Mouse (Mus musculus): ENCODE measurements around the gene Gtf2i.

Gene Gtf2i

DNA sequence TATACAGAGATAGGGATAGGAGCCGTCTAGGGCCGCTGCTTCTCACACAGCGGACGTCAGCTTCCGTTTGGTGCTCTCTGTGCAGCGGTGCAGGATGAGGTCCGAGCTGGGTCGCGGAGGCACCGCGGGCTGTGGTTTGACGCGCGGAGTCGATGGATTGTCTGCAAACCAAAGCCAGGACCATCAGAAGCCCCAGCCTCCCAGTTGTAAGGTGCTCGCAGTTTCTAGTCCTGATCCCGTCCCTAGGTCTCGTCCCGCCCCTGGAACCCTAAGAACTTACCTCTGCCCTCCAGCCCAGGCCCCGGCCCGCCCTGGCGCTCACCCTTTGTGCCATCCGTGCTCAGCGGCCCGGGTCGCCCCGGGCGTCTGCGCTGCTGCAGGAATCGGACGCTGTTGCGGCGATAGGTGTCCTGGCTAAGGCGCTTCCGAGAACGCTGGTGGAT, 92.8 kb downstream of the Gtf2i start:
- no peaks in the 10 kb centered on the region; the same call in 1 of the 2 replicates for H3K36me3 ChIP-seq (ENCODE audit: insufficient read depth, low read length)
- TF ChIP-seq POU5F1 (IDR thresholded peaks at IDR 0.05; ENCODE audit: borderline replicate concordance, low read length), result no peak
- TF ChIP-seq NANOG (IDR thresholded peaks at IDR 0.05; ENCODE audit: borderline replicate concordance, low read length), result no peak
- TF ChIP-seq CTCF (conservative IDR thresholded peaks at IDR 0.05; ENCODE audit: low read length), result no peak
- H3K4me3 ChIP-seq (replicated peaks; ENCODE audit: low read length), result peak overlapping the region; percentile 73
- H3K27me3 ChIP-seq (ENCODE audit: insufficient read depth, low read length), result peaks cover 74% of the 10 kb centered on the region
- peaks cover 39% of the 10 kb centered on the region for H3K4me1 ChIP-seq (replicated peaks; ENCODE audit: low read depth, low read length)
- H3K9me3 ChIP-seq (ENCODE audit: low read length), result peaks cover 15% of the 10 kb centered on the region

DNA sequence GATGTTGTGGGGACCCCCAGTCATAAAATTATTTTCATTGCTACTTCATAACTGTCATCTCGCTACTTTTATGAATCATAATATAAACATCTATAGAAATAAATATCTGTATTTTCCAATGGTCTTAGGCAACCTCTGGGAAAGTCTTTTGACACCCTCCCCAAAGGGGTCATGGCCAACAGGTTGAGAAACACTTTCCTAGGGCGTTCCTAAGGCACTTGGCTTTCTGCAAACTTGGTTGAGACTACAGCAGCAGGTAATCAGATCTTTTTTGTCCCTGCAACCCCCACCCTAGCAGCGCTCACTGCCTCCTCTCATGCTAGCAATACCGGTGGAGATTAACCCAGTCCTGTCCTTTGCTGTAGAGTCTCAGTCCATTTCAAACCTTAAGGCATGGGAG, 93.3 kb downstream of the Gtf2i start:
- TF ChIP-seq CTCF (conservative IDR thresholded peaks at IDR 0.05; ENCODE audit: low read length), result no peak
- TF ChIP-seq POU5F1 (IDR thresholded peaks at IDR 0.05; ENCODE audit: borderline replicate concordance, low read length), result no peak
- no peak for TF ChIP-seq NANOG (IDR thresholded peaks at IDR 0.05; ENCODE audit: borderline replicate concordance, low read length)
- Histone ChIP-seq H3K4me3 (replicated peaks; ENCODE audit: low read length) (peak overlapping the region; percentile 73), H3K4me1 (replicated peaks; ENCODE audit: low read depth, low read length) (peaks cover 39% of the 10 kb centered on the region), H3K9me3 (ENCODE audit: low read length) (peaks cover 15% of the 10 kb centered on the region), H3K36me3 (ENCODE audit: insufficient read depth, low read length) (no peaks in the 10 kb centered on the region; the same call in 1 of the 2 replicates), H3K27me3 (ENCODE audit: insufficient read depth, low read length) (peaks cover 78% of the 10 kb centered on the region)

DNA sequence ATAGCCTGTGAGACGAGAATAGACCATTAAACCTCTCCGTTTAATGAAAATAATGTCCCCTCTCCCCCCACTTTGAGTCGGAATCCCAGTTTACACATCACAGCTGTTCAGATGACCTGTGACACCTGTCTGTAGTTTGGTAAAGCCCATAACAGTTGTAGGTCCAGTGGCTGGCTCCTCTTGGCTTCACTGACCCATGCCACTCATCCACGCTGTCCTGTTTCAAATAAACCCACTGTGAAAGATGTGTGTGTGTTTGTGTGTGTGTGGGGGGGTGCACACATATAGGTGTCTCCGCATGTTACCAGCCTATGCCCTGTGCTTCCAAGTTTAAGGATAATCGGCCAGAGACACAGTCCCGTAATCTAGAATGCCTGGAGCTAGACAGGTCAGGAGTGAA, 96.7 kb downstream of the Gtf2i start:
- Histone ChIP-seq H3K27me3 (ENCODE audit: insufficient read depth, low read length) (peaks cover 83% of the 10 kb centered on the region), H3K36me3 (ENCODE audit: insufficient read depth, low read length) (no peaks in the 10 kb centered on the region; the same call in 1 of the 2 replicates), H3K9me3 (ENCODE audit: low read length) (peaks cover 15% of the 10 kb centered on the region), H3K4me1 (replicated peaks; ENCODE audit: low read depth, low read length) (peaks cover 30% of the 10 kb centered on the region), H3K4me3 (replicated peaks; ENCODE audit: low read length) (no peak overlapping the region)
- TF ChIP-seq CTCF (conservative IDR thresholded peaks at IDR 0.05; ENCODE audit: low read length), result no peak
- TF ChIP-seq POU5F1 (IDR thresholded peaks at IDR 0.05; ENCODE audit: borderline replicate concordance, low read length), result no peak
- no peak for TF ChIP-seq NANOG (IDR thresholded peaks at IDR 0.05; ENCODE audit: borderline replicate concordance, low read length)

DNA sequence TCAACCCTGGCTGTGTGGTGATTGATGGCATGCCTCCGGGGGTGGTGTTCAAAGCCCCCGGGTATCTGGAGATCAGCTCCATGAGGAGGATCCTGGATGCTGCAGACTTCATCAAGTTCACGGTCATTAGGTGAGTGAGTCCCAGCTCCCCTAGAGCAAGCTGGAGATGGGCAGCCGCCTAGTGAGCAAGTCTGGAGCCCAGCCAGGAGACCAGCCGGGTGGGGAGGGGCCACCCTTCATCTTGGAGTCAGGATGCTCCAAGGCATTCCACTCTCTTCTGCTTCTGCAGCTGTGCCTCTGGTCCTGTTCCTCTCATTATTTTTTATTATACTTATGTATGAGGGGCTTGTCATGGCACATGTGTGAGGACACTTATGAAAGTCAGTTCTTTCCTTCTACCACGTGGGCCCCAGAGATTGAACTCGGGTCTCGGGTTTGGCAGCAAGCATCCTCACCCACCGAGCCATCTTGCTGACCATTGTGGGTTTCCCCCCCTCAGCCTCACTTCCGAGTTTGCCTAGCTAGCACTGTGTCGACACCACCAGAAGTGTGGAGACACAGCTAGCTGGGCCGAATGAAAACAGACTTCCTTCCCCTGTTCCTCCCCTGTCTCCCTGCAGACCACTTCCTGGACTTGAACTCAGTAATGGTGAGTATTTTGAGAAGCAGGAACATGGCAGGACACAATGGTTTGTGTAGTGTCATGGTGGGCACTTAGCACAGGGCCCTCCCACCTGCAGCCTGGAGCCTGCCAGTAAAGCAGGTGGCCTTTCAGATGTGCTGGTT, 100.3 kb downstream of the Gtf2i start:
- TF ChIP-seq CTCF (conservative IDR thresholded peaks at IDR 0.05; ENCODE audit: low read length) (no peak), NANOG (IDR thresholded peaks at IDR 0.05; ENCODE audit: borderline replicate concordance, low read length) (no peak), POU5F1 (IDR thresholded peaks at IDR 0.05; ENCODE audit: borderline replicate concordance, low read length) (no peak)
- Histone ChIP-seq H3K4me1 (replicated peaks; ENCODE audit: low read depth, low read length) (peaks cover 19% of the 10 kb centered on the region), H3K9me3 (ENCODE audit: low read length) (peaks cover 15% of the 10 kb centered on the region), H3K27me3 (ENCODE audit: insufficient read depth, low read length) (peaks cover 49% of the 10 kb centered on the region), H3K4me3 (replicated peaks; ENCODE audit: low read length) (no peak overlapping the region), H3K36me3 (ENCODE audit: insufficient read depth, low read length) (no peaks in the 10 kb centered on the region; the same call in 1 of the 2 replicates)

DNA sequence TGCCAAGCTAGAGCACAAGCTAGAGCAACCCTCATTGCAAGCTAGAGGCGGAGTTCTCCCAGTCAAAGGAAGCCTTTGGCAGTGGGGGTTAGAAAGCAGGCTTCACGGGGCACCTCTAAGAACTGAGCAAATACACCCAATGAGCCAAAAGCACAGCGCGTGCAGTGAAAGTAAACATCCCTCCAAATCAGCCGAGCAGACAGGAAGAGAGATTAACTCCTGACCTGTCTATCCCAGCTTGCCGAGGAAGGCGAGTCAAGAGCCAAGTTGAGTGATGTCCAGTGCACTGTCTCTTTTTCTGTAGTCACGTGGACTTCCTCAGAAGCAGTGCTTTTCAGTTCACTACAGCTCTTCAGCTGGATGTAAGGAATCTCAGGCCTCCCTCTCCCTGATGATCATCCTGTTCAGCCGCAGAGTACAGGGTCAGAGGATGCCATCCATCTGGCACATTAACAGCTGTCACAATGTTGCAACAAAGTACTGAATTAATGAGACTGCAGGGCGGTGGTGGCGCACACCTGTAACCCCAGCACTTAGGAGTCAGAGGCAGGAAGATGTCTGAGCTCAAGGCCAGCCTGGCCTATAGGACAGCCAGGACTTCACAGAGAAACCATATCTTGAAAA, 104.5 kb downstream of the Gtf2i start:
- H3K36me3 ChIP-seq (ENCODE audit: insufficient read depth, low read length), result no peaks in the 10 kb centered on the region
- 0 out of 2 replicates have a peak, but pooled peaks cover 4% of the 10 kb centered on the region for H3K4me1 ChIP-seq (replicated peaks; ENCODE audit: low read depth, low read length)
- no peak overlapping the region for H3K4me3 ChIP-seq (replicated peaks; ENCODE audit: low read length)
- no peaks in the 10 kb centered on the region for H3K9me3 ChIP-seq (ENCODE audit: low read length)
- H3K27me3 ChIP-seq (ENCODE audit: insufficient read depth, low read length), result peaks cover 11% of the 10 kb centered on the region; the same call in 1 of the 2 replicates
- TF ChIP-seq NANOG (IDR thresholded peaks at IDR 0.05; ENCODE audit: borderline replicate concordance, low read length), result no peak
- TF ChIP-seq POU5F1 (IDR thresholded peaks at IDR 0.05; ENCODE audit: borderline replicate concordance, low read length), result no peak
- no peak for TF ChIP-seq CTCF (conservative IDR thresholded peaks at IDR 0.05; ENCODE audit: low read length)

GRCm38 (mm10) chr5:134206721-134207120, 107.8 kb downstream of the Gtf2i start:
- TF ChIP-seq NANOG (IDR thresholded peaks at IDR 0.05; ENCODE audit: borderline replicate concordance, low read length), result no peak
- no peak for TF ChIP-seq CTCF (conservative IDR thresholded peaks at IDR 0.05; ENCODE audit: low read length)
- no peak for TF ChIP-seq POU5F1 (IDR thresholded peaks at IDR 0.05; ENCODE audit: borderline replicate concordance, low read length)
- H3K36me3 ChIP-seq (ENCODE audit: insufficient read depth, low read length), result no peaks in the 10 kb centered on the region
- no peaks in the 10 kb centered on the region for H3K9me3 ChIP-seq (ENCODE audit: low read length)
- H3K4me3 ChIP-seq (replicated peaks; ENCODE audit: low read length), result no peak overlapping the region
- peaks cover 2% of the 10 kb centered on the region; the same call in 1 of the 2 replicates for H3K27me3 ChIP-seq (ENCODE audit: insufficient read depth, low read length)
- 0 out of 2 replicates have a peak, but pooled peaks cover 4% of the 10 kb centered on the region for H3K4me1 ChIP-seq (replicated peaks; ENCODE audit: low read depth, low read length)

GRCm38 (mm10) chr5:134193664-134194063, 120.9 kb downstream of the Gtf2i start:
- Histone ChIP-seq H3K9me3 (ENCODE audit: low read length) (0 out of 2 replicates have a peak, but pooled peaks cover 3% of the 10 kb centered on the region), H3K36me3 (ENCODE audit: insufficient read depth, low read length) (no peaks in the 10 kb centered on the region), H3K27me3 (ENCODE audit: insufficient read depth, low read length) (no peaks in the 10 kb centered on the region), H3K4me3 (replicated peaks; ENCODE audit: low read length) (no peak overlapping the region), H3K4me1 (replicated peaks; ENCODE audit: low read depth, low read length) (peaks cover 3% of the 10 kb centered on the region; the same call in 1 of the 2 replicates)
- TF ChIP-seq POU5F1 (IDR thresholded peaks at IDR 0.05; ENCODE audit: borderline replicate concordance, low read length), result no peak
- TF ChIP-seq NANOG (IDR thresholded peaks at IDR 0.05; ENCODE audit: borderline replicate concordance, low read length), result no peak
- TF ChIP-seq CTCF (conservative IDR thresholded peaks at IDR 0.05; ENCODE audit: low read length), result no peak

GRCm38 (mm10) chr5:134188571-134188970, 126.0 kb downstream of the Gtf2i start:
- no peaks in the 10 kb centered on the region for H3K9me3 ChIP-seq (ENCODE audit: low read length)
- TF ChIP-seq CTCF (conservative IDR thresholded peaks at IDR 0.05; ENCODE audit: low read length), result no peak
- TF ChIP-seq NANOG (IDR thresholded peaks at IDR 0.05; ENCODE audit: borderline replicate concordance, low read length), result no peak
- H3K27me3 ChIP-seq (ENCODE audit: insufficient read depth, low read length), result no peaks in the 10 kb centered on the region
- H3K4me3 ChIP-seq (replicated peaks; ENCODE audit: low read length), result no peak overlapping the region
- peaks cover 22% of the 10 kb centered on the region for H3K4me1 ChIP-seq (replicated peaks; ENCODE audit: low read depth, low read length)
- H3K36me3 ChIP-seq (ENCODE audit: insufficient read depth, low read length), result no peaks in the 10 kb centered on the region
